Mouse (Mus musculus): Measurements from ENCODE around the gene Epb41. TPM values are rescaled to one million over a fixed set of nuclear protein-coding genes. Genes with fewer than 3 reads are reported as not detected.

Epb41 gene
- 47.5 and 52.0 TPM in 2 replicates for polyA plus RNA-seq (2015; fragmentation: Nextera tagmentation; extraction: Ambion mirVana)

DNA sequence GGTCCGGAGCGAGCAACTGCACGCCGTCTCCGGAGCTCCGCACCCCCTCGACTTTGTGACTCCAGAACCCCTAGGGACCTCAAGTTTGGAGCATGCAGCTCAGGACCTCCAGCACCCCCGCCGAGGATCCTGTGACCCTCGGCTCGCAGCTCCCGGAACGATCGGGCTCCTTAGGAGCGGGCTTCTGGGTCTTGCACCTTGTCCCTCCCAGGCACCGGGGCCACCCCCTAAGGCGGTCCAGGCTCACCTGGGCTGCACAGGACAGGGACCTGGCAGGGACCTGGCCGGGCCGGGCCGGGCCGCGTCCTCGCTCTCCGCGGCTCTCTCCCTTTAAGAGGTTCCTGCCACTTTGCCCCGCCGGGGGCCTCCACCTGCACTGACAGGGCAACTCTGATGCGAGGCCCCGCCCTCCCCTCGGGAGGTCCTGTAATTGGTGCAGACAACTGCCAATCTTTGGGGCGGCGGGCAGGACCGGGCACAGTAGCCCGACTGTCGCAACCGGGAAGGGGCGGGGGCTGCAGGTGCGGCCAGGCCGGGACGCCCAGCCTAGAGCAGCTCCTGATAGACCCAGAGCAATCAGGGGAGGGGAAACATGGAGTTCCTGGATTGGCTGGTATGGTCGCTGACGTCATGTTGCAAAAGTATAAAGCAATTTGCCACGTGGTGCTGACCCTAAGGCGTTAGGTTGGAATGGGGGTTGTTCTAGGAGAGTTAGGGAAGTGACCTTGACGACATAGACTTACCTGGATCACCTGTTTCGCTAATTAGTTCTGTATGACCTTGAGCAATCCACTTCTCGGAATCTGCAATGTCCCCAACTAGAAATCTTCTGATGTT lies at the start of gene Epb41:
TSS of gene Epb41 (minus strand) at position 389 of the 837 bp plus-strand sequence.
- DNase-seq (ENCODE audit: low spot score), result peak; percentile 98

DNA sequence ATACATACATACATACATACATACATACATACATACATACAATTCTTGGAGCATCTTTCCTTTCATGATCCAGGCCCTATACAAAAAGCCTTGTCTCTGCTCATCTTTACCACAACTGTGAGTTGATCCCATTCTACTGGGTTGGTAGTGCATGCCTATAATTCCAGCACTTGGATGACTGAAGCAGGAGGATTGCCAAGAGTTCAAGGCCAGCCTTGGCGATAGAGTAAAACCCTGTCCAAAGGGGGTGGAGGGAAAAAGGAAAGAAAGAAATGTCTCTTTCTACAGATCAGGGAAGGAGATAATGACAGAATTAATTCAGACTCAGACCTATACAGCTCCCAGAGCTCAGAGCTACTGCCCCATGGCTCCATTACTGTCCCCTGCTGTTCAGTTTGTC lies 48.0 kb upstream of the Epb41 start:
- DNase-seq (ENCODE audit: low spot score), result no peak

DNA sequence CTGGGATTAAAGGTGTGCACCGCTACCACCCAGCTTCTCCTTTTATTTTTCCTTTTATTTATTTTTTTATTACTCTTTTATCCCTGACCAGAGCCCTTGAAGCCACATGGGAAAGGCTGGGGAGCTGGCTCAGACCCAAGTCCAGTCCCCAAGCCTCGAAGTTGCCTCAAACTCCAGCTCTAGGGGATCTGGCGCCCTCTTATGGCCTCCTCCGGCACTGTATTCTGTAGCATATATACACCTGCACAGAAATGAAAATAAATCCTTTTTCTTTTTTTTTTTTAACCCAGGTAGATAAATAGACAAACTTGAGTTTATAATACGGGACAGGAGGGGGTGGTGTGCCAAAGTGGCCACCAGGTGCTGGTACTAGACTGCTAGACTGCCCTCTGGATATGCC lies 46.6 kb upstream of the Epb41 start:
- no peak for DNase-seq (ENCODE audit: low spot score)

DNA sequence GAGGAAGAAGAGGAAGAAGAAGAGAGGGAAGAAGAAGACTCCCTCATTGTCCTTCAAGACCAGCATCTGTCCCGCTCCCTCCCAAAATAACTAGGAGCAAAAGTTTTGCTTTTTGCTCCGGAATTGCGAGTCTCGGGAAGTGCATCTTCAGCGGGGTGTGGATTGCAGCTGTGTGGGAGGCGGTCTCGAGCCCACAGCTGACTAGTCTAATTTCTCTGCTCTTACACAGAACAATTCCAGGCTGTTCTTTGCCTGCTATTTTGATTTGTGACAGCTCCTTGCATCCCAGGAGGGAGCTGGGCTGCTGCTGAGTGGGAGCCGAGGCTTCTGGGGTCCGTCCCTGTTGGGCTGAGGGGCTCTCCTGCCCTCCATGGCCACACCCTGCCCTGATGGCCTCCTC lies 44.4 kb upstream of the Epb41 start:
- DNase-seq (ENCODE audit: low spot score), result no peak

DNA sequence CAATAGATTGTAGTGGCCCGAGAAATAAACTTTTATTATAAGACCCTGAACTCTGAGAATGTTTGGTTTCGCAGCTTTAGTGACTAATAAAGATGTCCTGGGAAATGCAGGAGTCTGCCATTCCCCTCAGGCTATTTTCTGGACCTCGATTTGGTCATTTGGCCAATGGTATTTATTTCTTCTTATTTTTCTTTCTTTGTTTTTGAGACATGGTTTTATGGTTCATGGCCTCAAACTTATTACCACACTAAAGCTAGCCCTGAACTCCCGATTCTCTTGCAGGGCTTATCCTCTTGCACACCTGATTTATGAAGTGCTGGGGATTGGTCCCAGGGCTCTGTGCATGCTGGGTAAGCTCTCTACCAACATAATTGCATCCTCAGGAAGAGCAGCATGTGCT lies 41.2 kb upstream of the Epb41 start:
- no peak for DNase-seq (ENCODE audit: low spot score)

DNA sequence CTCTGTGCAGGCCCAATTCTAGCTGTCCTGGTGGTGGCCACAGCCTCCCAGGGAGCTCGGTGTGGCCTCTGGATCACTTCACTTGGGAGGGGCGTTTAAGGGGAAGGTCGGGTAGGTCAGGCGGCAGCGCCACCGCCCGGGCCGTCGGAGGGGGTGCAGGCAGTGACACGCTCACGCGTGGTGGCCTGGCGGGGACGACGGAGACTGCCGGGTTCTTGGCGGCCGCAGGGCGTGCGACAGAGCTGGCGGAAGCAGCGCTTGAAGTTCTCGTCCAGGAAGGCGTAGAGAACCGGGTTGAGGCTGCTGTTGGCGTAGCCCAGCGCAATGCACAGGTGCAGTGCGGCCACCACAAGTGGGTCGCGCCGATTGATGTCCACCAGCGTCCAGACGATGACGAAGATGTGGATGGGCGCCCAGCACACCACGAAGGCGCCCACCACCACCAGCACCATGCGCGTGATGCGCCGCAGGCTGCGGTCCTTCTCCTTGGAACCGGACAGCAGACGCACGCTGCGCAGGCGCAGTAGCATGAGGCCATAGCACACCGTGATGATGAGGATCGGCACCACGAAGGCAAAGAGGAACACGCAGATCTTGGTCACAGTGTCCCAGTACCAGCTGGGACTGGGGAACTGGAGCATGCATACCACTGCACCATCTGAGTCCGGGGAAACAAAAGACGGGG lies 38.4 kb upstream of the Epb41 start:
- DNase-seq (ENCODE audit: low spot score), result no peak

DNA sequence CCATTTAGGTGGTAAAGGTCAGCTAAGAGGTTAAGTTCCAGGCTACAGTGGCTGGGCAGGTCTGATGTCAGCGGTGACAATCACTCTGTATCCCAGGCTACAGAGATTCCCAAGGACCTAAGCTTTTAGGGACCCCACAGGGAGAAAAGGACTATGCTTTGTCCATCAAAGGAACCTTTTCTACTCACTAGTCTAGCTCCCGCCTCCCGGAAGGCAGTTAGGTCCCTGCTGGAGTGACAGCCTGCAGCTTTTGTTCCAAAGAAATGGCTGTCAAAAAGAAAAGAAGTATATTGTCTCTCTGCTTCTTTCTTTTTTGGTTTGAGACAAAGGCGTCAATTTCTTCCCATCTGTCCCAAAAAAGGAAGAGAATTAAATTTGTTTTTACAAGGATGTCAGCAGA lies 36.1 kb upstream of the Epb41 start:
- DNase-seq (ENCODE audit: low spot score), result no peak

DNA sequence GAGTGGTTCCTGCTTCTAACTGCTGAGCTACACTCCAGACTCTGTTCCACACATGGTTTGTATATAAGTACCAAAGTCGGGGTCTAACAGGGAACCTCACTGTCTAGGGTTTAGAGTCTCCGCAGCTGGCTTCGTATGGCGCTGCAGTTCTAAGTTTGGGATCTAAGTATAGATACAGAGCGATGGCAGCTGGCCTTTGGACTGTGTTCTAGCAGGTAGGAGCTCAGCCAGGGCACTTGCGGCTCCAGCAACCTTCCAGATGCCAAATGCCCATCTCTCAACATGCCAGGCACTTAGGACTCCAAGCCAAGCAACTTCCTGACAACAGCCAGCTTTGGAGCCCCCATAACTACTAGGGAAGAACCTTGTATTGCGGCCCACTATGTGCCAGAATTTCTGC lies 33.1 kb upstream of the Epb41 start:
- no peak for DNase-seq (ENCODE audit: low spot score)

DNA sequence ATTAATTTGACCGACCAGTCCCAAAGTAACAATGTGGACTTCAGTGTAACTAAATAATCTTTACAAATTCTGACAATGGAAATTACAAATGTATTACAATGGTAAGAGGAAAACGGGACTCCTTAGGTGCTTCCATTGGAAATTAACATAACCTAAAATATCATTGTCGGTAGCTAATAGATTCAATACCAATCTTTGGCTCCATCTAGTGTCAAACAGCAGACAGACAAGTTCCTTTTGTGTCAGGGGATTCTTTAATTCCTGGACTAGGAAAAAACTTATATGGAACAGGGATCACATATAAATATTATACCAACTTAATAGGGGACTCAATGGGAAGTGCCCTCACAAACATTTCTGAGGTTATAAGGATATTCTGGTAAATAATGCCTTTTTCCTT lies 26.0 kb upstream of the Epb41 start:
- DNase-seq (ENCODE audit: low spot score), result no peak

DNA sequence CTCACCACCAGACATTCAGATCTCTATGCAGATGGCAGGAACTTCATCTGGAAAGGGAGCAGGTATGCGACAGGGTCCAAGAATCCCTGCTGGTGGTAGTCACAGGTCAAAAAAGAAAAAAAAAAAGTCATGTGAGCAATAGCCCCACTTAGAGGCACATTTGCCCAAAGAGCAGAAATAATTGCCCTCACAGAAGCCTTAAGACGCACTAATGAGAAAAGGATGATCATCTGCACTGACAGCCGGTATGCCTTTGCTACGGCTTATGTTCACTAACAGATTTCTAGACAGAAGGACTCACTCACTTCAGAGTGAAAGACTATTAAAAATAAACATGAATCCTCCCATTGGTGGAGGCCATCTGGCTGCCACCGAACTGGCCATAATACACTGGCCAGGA lies 24.4 kb upstream of the Epb41 start:
- DNase-seq (ENCODE audit: low spot score), result no peak

DNA sequence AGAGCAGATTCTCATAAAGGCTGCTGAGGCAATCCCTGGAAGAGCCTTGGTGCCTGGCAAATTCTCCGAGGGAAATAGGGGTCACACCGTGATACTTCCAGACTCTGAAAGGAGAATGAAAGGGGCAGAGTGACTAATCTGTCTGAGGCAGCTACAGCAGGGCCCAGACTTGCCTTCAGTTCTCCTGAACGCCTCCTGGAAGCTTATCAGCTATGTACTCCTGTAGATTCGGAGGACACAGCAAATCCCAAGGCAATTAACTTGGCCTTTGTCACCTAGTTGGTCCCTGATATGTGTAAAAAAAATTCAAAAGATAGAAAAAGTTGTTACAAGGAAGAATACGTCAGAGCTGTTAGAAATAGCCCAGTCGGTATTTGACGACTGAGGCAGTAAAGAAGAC lies 19.9 kb upstream of the Epb41 start:
- no peak for DNase-seq (ENCODE audit: low spot score)

DNA sequence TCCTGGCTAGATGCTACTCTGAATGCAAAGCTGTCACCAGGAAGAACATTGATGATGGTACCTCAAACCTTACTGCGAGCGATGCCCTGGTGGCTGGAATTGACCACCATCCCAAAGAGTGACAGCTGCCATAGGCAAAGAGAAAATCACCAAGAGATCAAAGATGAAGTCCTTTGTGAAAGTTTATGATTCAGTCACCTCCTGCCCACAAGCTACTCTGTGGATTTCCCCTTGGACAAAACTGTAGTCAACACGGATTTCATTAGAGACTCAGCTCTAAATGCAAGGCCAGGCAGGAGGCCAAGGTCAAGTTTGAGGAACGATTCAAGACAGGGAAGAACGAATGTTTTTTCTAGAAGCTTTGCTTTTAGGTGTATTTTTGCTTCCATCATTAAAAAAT lies 18.8 kb upstream of the Epb41 start:
- DNase-seq (ENCODE audit: low spot score), result no peak

DNA sequence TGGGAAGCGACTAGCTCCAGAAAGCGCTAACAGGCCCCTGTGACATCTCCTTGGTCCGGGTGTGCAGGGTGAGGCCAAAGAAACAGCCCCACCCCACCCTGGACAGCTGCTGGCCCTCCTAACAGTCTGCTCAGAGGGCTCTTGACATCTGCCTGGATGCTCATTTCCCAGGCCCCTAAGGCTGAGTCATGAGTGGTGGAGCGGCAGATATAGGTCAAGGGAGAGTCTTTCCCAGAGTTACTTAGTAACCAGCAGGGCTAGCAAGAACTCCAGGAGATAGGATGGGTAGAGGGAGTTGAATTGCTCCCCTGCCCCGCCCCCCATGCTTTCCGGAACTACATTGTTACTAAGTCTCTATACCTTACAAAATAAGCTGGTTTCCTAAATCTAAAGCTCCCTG lies 18.0 kb upstream of the Epb41 start:
- DNase-seq (ENCODE audit: low spot score), result no peak

DNA sequence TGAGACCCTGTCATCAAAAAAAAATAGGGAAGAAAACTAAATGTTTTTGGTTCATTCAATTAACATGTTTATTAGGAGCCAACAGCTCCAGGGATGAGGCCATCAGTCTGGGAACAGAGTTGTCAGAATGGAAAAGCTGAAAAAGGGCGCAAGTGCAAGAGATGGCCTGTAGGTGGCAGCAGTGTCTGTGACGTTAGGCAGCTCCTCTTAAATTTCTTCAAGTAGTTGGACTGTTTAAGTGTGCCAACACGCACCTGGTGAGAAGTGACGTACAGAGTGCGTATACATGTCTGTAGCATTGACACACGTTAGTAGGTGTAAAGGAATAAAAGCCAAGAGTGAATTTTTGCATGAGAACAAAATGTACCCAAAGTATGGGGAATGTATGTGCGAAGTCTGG lies 13.8 kb upstream of the Epb41 start:
- peak; percentile 77 for DNase-seq (ENCODE audit: low spot score)

DNA sequence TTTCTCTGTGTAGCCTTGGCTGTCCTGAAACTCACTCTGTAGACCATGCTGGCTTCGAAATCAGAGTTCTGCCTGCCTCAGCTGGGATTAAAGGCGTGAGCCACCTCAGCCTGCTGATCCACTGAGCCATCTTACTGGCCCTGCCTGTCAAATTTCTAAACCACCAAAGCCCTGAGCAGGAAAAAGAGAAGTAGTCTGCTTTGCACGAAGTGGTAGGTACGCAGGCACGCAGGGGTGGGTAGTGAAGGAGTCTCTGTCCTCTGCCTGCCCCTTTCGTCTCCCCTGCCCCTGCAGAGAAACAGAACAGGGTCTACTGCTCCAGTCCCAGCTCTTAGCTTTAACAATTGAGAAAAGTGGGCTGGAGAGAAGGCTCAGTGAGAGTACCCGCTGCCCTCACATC lies 10.0 kb upstream of the Epb41 start:
- no peak for DNase-seq (ENCODE audit: low spot score)

DNA sequence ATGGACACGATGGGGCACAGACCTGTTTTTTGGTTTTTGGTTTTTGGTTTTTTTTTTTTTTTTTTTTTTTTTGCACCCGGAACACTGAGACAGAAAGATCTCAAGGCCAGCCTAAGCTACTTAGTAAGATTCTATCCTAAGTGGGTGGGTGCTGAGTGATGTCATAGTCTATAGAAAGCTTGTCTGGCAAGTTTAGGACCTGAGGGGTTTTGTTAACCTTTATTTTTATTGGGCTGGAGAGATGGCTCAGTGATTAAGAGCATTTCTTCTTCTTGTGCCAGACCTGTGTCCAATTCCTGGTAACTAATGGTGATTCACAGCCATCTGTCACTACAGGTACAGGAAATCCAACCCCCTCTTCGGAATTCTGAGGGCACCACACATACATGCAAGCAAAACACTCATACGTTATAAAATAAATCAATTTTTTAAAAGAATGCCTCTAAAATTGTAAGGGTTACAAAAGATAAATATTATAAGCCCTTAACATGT lies 5.4 kb upstream of the Epb41 start:
- no peak for DNase-seq (ENCODE audit: low spot score)

DNA sequence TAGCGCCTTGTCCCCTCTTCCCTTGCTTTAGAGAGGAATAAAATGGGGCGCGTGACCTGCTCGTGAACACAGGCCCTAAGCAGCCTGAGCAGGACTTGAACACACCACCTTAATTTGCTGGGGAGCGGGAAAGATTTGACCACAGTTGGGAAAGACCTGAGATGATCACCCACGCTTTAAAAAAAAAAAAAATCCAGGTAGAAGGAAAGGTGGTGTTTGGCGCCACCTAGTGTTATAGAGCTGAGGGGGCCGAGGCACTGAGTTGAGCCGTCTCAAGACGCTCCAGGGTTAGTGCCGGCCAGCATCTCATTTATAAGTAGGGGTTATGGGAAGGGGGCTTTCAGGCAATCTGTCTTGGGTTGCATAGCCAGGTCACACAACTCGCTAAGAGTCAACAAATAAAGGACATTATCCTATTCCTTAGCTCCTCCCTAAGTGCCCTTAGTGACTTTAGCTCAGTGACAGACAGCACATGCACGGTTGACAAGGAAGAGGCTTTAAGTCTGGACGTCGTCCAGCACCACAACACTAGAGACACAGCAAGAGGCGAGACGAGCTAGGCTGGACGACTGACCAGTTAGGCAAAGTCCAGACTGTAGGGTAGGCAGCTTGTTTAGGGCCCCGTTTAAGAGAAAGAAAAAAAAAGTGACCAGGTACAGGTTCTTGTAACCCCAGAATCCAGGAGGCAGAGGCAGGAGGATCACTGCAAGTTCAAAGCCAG lies 4.6 kb upstream of the Epb41 start:
- DNase-seq (ENCODE audit: low spot score), result peak; percentile 69

DNA sequence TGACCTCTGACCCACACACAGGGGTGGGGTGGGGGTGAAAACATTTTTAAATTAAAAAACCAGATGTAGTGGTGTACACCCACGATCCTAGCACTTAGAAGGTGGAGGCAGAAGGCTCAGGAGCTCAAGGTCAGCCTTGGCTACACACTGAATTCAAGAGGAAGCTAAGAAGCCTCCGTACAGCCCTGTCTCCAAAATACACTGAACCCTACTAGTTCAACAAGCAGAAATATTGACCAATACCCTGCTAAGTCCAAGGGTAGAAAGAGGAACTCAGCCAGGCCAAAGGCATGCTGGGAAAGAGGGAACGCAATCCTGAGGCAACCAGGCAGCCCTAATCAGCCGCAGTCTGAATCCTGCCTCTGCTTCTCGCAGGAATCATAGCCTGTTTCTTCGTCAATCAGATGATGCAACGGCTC lies 3.2 kb upstream of the Epb41 start:
- DNase-seq (ENCODE audit: low spot score), result no peak

DNA sequence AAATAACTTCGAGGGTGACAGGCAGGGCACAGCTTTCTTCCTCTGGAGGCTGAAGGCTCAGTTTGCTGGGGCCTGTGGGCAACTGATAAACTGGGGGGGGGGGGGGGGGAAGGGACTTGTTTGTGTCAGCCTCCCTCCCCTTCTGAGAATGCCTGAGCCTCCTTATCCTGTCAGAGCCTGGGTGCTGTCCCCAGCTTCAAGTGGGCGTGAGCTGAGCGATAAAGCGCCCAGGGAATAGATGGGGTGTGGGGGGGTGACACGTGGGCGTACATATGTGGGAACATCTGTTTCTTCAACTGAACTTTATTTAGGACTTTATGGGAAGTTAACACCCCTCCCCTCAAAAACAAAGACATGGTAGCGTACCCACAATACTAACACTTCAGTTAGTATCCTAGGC lies 2.3 kb upstream of the Epb41 start:
- DNase-seq (ENCODE audit: low spot score), result no peak

DNA sequence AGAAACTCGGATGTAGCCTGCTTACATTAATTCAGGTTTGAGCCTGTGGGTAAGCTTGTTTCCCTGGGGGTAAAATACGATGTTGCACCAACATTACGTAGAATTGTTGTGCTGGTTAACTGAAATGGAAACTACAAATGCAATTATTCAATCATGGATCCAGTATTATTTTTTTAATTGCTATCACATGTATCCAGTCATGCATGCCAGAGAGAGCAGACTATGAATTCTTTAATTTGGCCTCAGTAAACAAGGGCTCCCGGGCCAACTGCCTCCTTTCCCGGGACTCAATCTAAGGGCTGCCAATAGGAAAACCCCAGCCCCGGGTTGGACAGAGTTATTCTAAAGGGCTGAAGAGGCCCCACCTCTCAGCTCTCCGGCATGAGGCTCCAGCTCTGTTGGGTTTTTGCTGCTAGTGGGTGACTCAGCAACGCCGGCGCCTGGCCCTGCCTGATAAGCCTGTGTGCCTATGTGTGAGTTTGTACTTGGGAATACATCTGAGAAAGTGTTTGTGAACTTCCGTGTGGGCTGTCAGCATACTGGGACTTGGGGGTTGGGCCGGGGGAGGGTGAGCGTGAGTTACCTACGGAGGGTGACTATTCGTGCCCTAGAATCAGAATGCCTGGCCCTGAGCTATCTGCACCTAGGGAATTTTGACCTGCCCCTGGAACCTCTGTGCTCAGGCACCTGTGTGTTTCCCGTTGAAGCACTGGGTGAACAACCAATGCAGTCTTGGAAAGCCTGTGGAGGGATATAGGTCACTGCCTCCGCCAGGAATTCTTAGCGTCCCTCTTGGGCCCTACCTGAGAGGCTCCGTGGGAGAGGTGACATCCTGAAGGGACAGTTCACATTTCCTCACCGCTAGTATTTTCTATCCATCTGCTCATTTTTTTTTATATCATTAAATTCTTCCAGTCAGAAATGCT lies 1.6 kb upstream of the Epb41 start:
- DNase-seq (ENCODE audit: low spot score), result no peak

DNA sequence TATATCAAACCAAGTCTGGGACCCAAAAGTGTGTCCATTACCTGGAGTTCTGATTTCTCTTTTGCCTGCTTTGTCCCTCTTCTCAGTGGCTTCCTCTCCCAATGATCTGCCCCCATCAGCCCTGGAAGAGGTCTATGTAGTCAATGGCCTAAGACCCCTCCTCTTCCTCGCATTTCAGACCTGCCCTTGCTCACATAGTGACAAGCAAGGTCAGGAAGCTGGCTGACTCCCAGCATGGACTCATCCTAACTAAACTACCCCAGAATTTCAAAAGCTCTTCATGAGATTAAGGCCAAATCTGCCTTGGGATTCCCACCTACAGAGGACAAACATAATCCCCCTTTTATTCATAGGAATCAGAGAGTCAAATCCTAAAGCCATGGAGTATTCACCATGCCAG lies 675 bp upstream of the Epb41 start:
- DNase-seq (ENCODE audit: low spot score), result no peak

Measured in thymus, postnatal 0 days (tissue).